Mouse (Mus musculus): ENCODE data around the gene S100a10.
"Not testable (repeated sequence)": the region's sequence is repeated elsewhere in the genome, so short reads cannot be mapped to it uniquely, and the experiment has no call there.

DNA sequence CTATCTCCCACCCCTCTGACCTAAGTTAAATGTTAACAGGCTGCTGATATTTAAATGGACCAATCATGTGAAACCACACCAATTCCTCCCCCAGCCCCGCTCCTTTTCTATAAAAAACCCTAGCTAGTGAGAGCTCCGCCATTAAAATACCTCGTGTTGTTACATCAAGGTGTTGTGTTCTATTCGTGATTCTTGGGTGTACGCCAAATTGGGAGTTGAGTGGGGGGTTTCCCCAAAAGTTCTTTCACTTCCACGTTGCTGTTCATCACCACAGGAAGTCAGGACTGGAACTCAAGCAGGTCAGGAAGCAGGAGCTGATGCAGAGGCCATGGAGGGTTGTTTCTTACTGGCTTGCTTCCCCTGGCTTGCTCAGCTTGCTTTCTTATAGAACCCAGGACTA lies 10.7 kb upstream of the S100a10 start:
- TF ChIP-seq POLR2A, CTCF (IDR thresholded peaks at IDR 0.05; ENCODE audit: extremely low read depth, insufficient read depth, low read length): not testable (repeated sequence)

All from cortical plate, adult 2 months (tissue).